Mouse (Mus musculus): ENCODE measurements around the gene Rbms3.

DNA sequence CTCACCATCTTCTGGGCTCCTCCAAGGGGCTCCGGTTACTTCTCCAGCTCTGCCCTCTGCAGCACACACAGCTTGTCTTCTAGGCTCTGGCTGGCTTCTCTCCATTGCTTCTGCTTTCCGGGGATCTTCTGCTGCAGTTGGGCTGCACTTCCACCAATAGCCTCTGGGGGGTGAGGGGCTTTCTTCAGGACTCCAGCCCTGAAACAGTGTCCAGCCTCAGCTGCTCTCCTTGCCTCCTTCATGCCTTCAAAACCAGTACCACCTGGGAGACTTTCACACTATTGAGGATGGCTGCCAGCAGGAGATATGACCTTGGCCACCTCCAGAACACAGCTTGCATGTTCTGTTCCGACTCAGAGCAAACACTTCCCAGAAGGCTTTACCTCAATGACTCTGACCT, 1094.0 kb downstream of the Rbms3 start:
- TF ChIP-seq EP300 (IDR thresholded peaks at IDR 0.05): no peak
- peak; percentile 59 for TF ChIP-seq CTCF (IDR thresholded peaks at IDR 0.05)
